Mouse (Mus musculus): ENCODE results near the gene Nrsn2.
A peak's percentile ranks its signal among the peaks of the same experiment; 100 is the strongest.

The Nrsn2 gene

GRCm38 (mm10) chr2:152338319-152338718 is 38.1 kb downstream of the Nrsn2 start:
- DNase-seq = no peak

GRCm38 (mm10) chr2:152337591-152338212 is 38.7 kb downstream of the Nrsn2 start:
- no peak for DNase-seq

DNA sequence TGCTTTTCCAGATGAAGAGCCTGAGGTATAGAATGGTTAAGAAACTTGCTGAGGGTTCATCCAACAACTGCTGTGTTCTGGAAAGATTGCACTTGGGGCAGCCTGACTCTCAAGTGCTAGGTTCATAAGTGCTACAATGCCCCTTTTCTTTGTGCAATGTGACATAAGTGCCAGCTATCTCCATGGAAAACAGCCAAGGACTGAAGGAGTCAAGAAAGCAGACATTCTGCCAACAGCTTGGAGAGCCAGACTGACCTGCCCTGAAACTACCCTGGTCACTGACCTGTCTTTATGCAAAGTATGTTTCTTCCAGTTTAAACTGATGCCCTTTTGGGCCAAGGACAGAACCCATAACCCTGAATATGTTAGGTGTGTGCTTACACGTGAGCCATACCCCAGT is 39.6 kb downstream of the Nrsn2 start:
- DNase-seq = no peak

GRCm38 (mm10) chr2:152335289-152335820 is 41.1 kb downstream of the Nrsn2 start:
- DNase-seq = no peak

- no peak for DNase-seq
These were observed 43.0 kb downstream of the Nrsn2 start for GRCm38 (mm10) chr2:152333345-152334006.

DNA sequence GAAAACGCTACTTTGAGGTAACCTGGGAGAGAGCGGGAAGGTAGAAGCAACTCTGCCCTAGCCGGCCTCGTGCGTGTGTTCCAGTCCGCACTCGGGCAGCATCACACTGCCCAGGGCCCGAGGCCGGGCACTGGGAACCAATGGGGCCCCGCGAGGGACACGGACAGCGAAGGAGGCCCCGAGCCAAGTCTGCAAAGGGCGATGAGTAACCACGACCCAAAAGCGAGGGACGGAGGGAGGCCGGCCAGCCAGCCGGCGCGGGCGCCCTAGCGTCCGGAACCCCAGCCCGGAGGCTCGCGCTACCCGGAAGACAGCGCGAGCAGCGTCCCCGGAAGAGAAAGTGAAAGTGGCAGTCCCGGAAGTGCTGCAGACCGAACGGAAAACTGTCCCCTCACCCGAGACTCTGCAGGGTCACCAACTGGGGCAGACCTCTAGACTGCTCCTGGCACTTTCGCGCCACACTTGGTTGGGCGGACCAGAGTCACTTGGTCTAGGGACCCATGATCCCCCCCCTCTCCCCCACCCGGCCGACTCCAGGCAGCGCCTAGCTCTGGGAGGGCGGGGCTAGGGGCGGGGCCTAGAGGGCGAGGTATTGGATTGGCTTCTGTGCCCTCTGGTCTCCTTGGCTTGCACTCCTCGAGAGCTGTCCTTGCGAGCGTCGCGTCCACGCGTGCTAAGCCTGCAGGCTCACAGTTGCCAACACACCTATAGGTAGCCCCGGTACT is 44.2 kb downstream of the Nrsn2 start, which contains the start of gene Rbck1:
TSS of gene Rbck1 (minus strand) at position 553 of the 725 bp plus-strand sequence.
- peak; percentile 92 for DNase-seq

GRCm38 (mm10) chr2:152330858-152331423 is 45.5 kb downstream of the Nrsn2 start:
- DNase-seq = no peak

- DNase-seq = no peak
These were observed 48.5 kb downstream of the Nrsn2 start for GRCm38 (mm10) chr2:152327980-152328379.

GRCm38 (mm10) chr2:152326654-152327053 is 49.8 kb downstream of the Nrsn2 start:
- no peak for DNase-seq

DNA sequence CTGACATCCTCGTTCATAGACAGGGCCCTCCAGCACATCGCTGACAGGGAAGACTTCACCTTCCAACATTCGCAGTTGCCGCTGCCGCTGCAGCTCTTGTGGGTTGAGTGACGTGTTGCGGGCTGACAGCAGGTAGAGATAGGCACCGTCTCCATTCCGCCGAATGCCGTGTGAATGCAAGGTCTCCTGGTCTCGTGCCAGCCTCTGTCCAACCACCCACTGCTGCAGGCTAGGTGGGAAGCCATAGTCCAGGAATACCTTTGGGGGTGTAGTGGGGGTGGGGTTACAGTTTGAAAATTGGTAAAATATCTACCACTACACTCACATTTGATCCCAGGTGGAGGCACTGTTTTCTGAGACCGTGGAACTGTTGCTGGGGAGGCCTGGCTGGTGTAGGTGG is 50.3 kb downstream of the Nrsn2 start:
- no peak for DNase-seq

GRCm38 (mm10) chr2:152324842-152325241 is 51.6 kb downstream of the Nrsn2 start:
- DNase-seq = no peak

DNA sequence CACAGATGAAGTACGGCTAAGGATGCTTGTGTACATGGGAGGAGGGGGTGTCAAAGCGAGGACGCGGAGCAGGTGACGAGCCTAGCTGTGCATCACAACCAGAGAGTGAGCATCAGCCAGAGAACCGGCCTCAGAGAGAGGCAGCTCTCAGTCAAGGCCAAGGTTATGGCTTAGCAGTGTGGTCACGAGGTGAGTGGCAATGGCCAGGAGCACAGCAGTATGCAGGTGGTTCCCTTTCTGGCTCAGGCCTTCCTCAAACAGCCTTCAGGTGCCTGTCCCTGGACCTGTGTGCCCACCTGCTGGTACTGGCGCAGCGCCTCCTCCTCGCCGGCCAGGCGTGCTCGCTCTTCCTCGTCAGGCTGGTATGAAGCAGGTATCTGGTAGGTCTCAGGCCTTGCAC is 52.5 kb downstream of the Nrsn2 start:
- DNase-seq = no peak

DNA sequence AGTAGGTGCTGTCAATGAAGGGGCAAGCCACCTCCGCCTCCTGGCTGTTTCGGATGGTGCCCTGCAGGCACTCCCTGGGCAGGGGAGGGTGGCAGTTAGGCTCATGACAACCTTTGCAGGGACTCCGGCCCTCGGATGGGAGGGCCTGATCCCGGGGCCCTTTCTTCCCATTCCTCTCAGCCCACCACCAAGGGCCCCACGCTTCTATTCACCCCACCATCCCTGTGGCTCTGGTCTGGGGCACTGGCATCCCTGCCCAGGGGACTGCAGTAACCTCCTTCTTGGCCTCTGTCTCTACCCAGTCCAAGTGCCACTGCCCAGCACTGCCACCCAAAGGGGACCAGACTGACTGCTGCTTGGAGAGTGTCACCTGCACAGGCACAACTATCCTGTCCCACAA is 54.2 kb downstream of the Nrsn2 start:
- no peak for DNase-seq

DNA sequence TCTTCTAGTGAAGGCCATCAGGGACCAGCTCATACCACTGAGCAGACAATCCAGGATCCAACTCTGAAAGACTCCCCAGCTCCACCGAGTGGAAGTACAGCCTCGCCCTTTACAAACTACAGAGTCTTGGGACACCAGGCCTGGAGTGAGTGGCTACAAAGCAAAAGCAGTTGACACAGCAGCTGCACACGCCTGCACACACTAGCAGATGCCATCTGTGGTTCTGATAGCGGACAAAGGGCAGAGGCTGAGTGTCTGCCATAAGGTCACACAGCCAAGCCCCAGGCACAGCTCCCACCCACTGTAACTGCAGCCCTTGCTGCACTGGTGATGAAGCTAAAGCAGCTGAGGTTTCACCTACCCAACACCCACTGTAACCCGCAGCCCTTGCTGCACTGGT is 54.9 kb downstream of the Nrsn2 start:
- DNase-seq = no peak

All from embryo, embryonic 11 days (tissue).